Mouse (Mus musculus) gastrocnemius, adult 2 months (tissue): ENCODE results near the gene Nupl1. TPM values are rescaled to one million over a fixed set of nuclear protein-coding genes. Genes with fewer than 3 reads are reported as not detected.
A peak's percentile ranks its signal among the peaks of the same experiment; 100 is the strongest.

Experiments used
- DNase-seq: peaks from one replicate; pipeline ENCODE4 v3.0.0; 2022
- H3K27ac ChIP-seq: fragments of 200-600 bp; 2 replicates; pipeline ENCODE4 v1.8.1; 2022; ENCODE audit warnings: mild to moderate bottlenecking
- H3K4me3 ChIP-seq: fragments of 200-600 bp; 2 replicates; pipeline ENCODE4 v1.8.1; 2022; ENCODE audit warnings: mild to moderate bottlenecking, moderate library complexity
- CTCF ChIP-seq: fragments of 200-600 bp; IDR thresholded peaks from 2 replicates; pipeline ENCODE4 v1.8.1; 2022; ENCODE audit warnings: antibody characterized with exemption, mild to moderate bottlenecking, moderate library complexity
- intact Hi-C: fragments of 180-260 bp; cut with DNase I; formaldehyde crosslinking; loops from one replicate; pipeline ENCODE4 v1.15.1; 2025
- total RNA-seq, 2 experiments: library from RNA; stranded (reverse); gene quantifications; 2 replicates each; pipeline ENCODE4 v1.2.3; 2021

Nupl1 gene
- total RNA-seq, 2 experiments from 2014 or later = not detected

DNA sequence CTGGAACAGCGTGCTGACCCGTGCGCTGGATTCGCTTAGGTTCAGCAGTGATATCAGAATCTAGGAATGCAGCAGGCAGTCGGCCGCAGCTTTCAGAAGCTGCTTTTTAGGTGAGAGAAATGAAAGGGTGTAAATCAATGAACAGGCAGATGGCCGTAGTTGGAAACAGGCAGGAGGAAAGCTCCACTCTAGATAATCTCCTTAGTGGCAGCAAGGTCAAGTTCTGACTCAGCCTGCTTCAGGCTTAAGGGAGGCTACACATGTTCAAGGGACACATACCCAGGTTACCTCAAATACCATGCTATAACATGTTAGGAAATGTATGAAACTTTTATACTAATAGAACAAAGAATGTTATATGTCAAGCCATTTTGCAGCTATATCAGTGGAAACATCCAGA, 11.1 kb upstream of the Nupl1 start:
- no peak for DNase-seq
- TF ChIP-seq CTCF = no peak
- intact Hi-C loops = no loop called here
- Histone ChIP-seq H3K27ac (no peak overlapping the region), H3K4me3 (no peak overlapping the region)

DNA sequence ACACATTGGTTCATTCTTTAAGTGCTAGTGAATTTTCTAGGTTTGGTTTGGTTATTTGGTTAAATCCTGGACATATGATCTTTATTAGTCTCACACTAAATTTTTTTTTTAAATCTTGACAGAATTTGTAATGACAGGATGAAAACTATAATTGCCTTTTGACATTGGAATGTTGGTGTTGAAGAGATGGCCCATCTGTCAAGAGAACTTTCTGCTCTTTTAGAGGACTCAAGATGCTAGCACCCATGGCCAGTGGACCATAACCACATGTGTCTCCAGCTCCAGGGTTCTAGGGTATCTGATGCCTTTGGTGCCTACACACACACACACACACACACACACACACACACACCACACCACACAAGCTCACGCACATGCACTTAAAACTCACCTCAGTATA, 6.6 kb upstream of the Nupl1 start:
- TF ChIP-seq CTCF = no peak
- no peak for DNase-seq
- no peak overlapping the region for H3K27ac ChIP-seq
- intact Hi-C loops = no loop called here
- H3K4me3 ChIP-seq = no peak overlapping the region

DNA sequence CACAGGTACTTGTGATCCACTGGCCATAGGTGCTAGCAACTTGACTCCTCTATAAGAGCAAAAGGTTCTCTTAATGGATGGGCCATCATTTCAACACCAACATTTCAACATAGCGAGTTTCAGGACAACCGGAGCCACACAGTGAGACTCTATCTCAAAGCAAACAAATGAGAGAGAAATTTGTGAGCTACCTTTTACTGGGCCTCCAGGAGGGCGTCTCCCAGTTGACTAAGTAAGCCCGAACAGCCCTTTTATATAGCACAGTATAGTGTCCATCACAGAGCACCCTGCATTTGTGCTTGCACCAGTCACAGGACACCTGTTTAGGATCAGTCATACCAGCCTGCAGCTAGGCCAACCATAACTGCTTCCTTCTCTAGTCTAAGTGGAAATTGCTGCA, 5.9 kb upstream of the Nupl1 start:
- intact Hi-C loops = no loop called here
- no peak for DNase-seq
- TF ChIP-seq CTCF = no peak
- Histone ChIP-seq H3K4me3 (no peak overlapping the region), H3K27ac (no peak overlapping the region)

GRCm38 (mm10) chr14:60256356-60256755, 5.1 kb upstream of the Nupl1 start:
- intact Hi-C loops = no loop called here
- Histone ChIP-seq H3K4me3 (no peak overlapping the region), H3K27ac (no peak overlapping the region)
- peak; percentile 20 for DNase-seq
- TF ChIP-seq CTCF = no peak

DNA sequence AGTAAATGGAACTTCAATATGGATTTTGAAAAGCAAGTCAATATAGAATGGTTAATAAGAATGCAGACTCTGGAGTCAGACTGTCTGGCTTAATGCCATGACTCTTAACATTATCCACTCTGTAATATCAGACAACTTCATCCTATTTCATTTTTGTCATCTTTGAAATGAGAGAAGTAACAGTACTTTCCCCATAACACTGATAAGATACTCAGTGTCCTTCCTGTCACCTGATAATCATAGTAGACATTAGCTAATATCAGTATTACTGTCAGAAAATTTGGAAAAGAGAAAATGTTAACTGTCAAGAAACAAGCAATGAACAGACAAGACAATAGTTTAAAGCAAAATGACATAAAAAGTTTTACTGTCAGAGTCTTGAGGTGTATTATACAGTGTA, 3.5 kb upstream of the Nupl1 start:
- intact Hi-C loops = no loop called here
- no peak for DNase-seq
- Histone ChIP-seq H3K4me3 (no peak overlapping the region), H3K27ac (no peak overlapping the region)
- no peak for TF ChIP-seq CTCF

GRCm38 (mm10) chr14:60253466-60253865, 2.2 kb upstream of the Nupl1 start:
- no peak for TF ChIP-seq CTCF
- no peak for DNase-seq
- Histone ChIP-seq H3K4me3 (no peak overlapping the region), H3K27ac (no peak overlapping the region)
- intact Hi-C loops = no loop called here

- Histone ChIP-seq H3K4me3 (peak overlapping the region; percentile 99), H3K27ac (peak overlapping the region; percentile 96)
- intact Hi-C loops = no loop called here
- TF ChIP-seq CTCF = peak; percentile 17
- DNase-seq = no peak
Observed at GRCm38 (mm10) chr14:60252004-60253000, 1.1 kb upstream of the Nupl1 start.

GRCm38 (mm10) chr14:60250879-60251278, 352 bp downstream of the Nupl1 start:
- no peak for TF ChIP-seq CTCF
- intact Hi-C loops = loop anchor here (1.0 kb wide), 1 partner anchor 14 kb away; the partner anchor contains the start of gene Mtmr6
- Histone ChIP-seq H3K27ac (peak overlapping the region; percentile 96), H3K4me3 (peak overlapping the region; percentile 99)
- DNase-seq = no peak

GRCm38 (mm10) chr14:60250366-60250765, 865 bp downstream of the Nupl1 start:
- intact Hi-C loops = no loop called here
- Histone ChIP-seq H3K4me3 (peak overlapping the region; percentile 99), H3K27ac (peak overlapping the region; percentile 96)
- TF ChIP-seq CTCF = no peak
- DNase-seq = no peak

- no peak overlapping the region for H3K27ac ChIP-seq
- H3K4me3 ChIP-seq = no peak overlapping the region
- intact Hi-C loops = no loop called here
- no peak for DNase-seq
- TF ChIP-seq CTCF = no peak
Observed at GRCm38 (mm10) chr14:60238551-60238950, 12.7 kb downstream of the Nupl1 start.

DNA sequence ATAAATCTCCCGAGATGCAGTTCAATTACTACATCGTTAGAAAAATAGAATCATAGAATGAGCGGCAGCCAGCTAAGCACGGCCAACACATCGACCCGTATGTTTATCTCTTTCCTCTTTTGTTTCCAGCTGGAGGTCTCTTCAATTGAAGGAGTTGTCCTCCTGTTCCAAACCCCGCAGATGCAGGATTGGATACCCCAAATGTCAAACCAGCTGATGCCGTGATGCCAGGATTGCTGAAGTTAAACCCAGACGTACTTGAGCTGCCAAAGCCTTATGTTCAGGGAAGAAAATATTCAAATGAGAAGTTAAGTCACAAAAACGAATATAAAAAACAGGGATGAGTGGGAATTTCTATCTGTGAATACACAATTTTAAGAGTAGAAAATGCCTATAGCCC, 31.3 kb downstream of the Nupl1 start:
- Histone ChIP-seq H3K27ac (no peak overlapping the region), H3K4me3 (no peak overlapping the region)
- TF ChIP-seq CTCF = no peak
- intact Hi-C loops = loop anchor here (10.0 kb wide), 1 partner anchor 65 kb away; no protein-coding TSS in a partner anchor
- DNase-seq = no peak

DNA sequence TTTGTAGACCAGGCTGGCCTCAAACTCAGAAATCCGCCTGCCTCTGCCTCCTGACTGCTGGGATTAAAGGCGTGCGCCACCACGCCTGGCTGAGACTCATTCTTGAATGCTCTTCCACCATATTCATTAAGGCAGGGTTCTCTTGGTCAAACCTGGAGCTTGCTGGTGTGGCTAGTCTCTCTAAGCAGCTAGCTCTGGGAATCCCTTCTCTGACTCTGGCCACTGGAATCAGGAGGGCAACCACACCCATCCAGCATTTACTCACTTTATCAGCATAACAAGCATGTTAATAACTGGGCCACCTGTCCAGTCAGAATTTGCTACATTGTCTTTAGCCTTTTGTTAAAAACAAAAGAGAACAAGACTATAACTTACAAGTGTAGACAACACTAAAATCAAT, 33.6 kb downstream of the Nupl1 start:
- no peak for DNase-seq
- no peak for TF ChIP-seq CTCF
- intact Hi-C loops = no loop called here
- Histone ChIP-seq H3K4me3 (no peak overlapping the region), H3K27ac (no peak overlapping the region)

DNA sequence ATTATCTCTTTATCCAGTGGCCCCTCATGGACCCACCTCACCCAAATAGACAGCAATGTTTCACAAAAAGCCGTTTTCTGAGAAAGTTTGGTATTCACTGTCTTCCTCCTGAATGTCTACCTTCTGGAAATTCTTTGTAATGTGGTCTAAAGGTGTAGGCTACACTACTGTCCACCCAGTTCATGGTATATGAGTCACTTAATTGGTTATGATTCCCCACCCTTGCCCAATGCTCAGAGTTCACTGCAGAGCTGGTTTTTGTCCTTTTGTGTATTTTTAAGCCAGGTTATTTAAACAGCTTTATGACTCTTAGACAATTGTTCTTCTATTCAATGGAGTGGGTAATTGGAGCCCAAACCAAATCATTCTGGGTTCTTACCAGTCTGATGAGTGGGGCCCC, 35.1 kb downstream of the Nupl1 start:
- no peak overlapping the region for H3K27ac ChIP-seq
- DNase-seq = no peak
- H3K4me3 ChIP-seq = no peak overlapping the region
- no peak for TF ChIP-seq CTCF
- intact Hi-C loops = no loop called here

DNA sequence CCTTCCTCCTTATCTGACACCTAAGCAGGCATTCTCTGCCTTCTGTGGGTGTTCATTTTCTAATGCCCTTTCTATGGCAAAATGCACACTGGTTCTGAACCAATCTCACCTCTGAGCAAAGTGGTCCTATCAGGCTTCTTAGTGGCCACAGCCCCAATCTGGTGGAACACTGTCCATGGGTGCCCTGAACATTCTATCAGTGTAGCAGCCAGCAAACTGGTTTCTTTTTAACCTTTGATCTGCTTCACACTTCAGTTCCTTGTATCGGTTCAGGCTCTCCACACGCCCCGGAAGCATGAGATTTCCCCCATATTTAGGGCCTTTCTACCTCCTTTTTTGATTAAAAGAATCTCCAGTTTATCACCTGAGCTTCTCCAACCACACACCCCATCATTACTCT, 36.2 kb downstream of the Nupl1 start:
- intact Hi-C loops = no loop called here
- DNase-seq = no peak
- no peak overlapping the region for H3K27ac ChIP-seq
- no peak for TF ChIP-seq CTCF
- H3K4me3 ChIP-seq = no peak overlapping the region
